Mouse (Mus musculus) kidney, adult 9 months (tissue): ENCODE results near the gene Mier1.

Source experiments
- DNase-seq: peaks from one replicate; pipeline ENCODE4 v3.0.0; 2022

The Mier1 gene

DNA sequence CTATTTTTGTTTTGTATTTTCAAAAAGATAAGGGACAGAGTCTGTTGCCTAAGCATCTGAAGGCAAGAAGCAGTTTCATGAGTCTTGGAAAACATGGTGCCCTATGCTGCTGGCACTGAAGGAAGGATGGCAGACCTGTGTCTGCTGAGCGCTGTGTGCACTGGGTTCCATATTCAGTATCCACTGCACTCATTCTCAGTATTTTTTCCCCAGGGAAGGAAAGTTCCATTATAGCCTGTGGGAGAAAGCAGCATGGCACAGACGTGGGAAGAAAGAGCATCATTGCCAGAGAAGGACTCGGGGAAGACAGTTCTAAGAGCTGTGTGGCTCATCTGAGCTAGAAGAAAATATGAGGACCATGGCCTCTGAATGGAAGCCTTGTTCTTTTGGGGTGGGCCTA, 57.1 kb downstream of the Mier1 start:
- no peak for DNase-seq

DNA sequence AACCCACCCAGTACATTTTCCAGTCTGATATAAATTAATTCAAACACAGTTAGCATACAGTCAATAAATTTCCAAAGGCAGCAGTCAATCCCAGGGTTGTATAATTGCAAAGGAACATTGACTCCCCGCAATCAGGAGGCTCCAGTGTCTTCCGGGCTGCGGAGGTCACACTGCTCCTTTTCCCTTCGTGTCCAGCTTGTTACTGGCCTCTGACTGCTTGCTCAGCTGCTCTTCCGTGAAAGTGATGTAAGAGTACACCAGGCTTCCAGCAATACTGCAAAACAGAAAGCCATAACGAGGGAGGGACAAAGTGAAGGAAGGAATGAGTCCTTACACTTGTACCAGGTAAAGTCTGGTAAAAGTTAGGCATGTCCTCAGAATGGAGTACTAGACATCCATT, 59.3 kb downstream of the Mier1 start:
- no peak for DNase-seq

DNA sequence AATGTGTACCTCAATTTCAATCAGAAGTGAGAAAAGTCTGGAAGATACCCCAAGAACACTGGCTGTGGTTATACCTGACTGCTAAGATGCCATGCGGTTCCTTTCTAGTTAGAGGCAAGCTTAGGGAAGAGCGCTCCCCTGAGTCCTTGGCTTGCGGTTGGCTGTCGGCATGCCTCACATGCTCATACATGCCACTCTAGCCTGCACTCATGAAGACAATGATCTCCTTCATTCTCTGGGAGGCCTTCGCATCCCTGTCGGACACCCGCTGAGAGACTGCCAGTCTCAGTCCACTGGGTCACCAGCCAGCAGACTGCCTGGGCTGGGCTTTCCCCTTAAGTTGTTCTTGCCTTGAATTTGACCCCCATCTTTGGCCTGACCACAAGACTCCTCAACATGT, 59.8 kb downstream of the Mier1 start:
- DNase-seq, result no peak

DNA sequence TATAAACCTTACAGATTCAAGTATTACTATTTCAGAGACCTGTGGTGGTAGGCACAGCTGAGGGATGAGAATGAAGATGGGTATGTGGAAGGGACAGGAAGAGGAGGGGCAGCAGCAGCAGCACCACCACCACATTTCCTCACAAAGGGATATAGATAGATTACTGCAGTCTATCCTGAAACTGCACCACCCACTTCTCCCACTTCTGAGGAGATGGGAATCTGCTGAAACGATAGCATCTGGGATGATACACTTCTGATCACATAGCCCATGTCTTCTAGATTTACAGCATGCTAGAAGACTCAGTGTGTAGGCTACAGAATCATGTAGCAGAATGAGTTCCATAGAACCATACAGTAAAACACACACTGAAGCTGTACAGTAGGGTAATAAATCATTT, 63.5 kb downstream of the Mier1 start:
- no peak for DNase-seq

DNA sequence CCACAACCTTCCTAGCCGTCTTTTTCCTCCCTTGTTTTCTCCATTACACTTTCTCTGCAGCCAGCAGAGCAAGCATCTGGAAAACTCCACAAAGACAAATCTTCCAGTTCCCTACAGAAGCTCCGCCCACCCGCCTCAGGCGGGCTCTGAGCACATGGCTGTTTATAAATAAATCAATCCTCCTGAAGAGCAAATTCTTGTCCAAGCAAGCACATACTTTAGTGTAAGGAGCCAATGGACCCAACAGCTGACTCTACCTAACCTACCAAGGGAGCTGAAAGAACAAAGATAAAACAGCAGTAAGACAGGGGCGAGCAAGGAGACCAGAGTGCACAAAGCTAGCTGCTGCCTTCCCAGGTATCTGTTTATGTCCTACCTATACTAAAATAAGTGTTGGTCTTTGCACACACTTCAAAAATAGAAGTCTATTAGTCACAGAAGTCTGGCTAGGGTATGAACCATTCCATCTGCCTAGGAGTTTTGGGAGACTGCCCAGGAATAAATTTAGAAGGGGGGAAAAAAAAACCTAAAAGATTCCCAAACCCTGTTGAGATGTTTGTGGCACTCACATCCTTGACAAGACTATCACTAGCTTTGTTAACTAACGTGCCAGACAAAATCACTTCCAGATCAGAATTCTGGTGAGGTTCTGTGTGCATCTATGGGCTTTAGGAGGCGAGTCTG, 64.6 kb downstream of the Mier1 start:
- DNase-seq, result peak; percentile 54

DNA sequence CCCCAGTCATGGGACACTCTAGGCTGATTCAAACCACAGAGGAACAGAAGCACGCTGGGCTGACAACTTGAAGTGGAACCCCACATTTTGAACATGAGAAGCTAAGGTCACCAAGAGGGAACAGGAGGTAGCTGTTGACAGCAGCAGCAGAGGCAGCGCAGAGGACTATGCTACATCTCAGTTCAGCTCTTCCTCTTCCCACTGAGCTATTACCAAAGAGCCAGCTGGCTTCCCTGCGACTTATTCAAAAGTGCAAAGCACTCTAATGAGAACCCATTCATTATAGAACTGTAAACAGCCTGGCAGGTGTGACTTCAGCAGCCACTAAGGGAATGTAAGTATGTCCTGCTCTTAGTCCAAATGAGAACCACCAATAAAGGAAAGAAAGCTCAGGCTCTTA, 65.4 kb downstream of the Mier1 start:
- DNase-seq, result no peak

DNA sequence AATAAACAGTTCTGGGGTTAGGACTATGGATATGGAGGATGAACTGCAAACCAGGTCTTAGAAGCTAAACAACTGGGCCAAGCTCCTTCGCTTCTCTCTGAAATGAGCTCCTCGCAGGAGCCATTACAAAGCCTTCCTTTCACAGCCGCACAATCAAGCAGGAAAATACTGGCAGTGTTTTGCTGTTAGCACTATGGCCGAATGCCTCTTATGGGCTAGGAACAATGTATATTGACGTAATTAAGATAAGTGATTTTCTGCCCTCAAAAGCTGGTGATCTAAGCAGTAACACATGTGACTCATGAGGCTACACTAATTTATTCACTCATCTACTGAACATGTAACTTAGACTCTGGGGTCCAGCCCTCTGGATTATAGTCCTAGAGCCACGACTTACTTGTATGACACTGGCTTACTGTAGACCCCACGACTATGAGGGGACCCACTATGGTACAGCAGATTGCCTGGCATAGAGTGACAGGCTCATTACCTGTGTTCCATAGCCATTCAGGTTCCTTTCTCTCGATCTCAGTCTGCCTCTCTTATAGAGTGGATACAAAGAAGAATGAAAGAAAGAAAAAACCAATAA, 66.2 kb downstream of the Mier1 start:
- DNase-seq, result no peak

DNA sequence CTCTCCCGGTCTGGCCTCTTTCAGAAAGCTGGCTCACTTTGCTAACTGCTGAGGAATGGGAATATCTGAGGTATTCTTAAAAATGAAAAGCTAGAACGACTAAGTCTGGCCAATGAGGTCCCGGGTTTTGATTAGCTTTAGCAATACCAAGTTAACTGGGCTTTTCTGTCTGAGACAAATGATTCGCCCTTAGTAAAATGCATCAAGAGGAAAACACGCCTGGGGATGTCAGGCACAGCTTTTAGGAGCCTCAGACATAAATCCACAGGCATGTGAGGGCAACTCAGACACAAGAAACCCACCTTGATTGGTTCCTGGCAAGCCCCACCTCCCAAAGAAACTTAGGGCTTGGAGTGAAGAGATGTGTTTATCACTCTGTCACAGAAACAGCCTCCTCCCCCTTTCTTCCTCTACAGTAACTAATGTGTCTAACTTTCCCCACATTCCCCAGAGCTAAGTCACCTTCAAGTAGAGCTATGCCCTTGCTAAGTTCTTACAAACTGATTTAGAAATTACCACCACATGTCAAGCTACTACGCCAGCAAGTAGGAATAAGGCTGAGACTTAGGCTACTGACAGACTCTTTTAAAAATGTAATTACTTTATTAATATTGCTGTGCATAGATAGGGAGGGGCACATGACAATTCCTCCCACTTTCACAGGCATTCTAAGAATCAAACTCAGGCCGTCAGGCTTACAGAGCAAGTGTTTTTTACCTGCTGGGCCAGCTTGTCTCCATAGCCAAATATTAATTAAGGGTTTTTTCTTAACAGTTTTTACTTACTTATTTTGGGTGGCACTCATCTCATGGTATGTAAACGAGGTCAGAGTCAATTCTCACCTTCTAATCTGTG, 74.8 kb downstream of the Mier1 start:
- DNase-seq, result peak; percentile 39

DNA sequence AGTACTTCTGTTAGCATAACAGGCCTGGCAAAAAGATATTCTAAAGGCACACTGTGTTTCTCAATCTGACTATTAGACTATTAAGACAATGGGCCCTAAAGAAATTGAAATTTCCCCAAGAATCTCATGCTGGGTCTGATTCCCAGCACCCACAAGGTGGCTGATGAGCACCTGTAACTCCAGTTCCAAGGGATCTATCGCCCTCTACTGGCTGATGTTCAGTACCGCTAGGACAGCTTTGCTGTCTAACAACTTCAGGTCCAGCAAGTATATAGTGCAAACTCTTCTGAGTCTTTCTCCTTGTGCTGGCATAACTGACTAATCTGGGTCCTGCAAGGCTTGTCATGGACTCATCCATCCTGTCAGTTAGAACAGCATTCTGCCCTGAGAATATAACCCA, 78.2 kb downstream of the Mier1 start:
- no peak for DNase-seq

DNA sequence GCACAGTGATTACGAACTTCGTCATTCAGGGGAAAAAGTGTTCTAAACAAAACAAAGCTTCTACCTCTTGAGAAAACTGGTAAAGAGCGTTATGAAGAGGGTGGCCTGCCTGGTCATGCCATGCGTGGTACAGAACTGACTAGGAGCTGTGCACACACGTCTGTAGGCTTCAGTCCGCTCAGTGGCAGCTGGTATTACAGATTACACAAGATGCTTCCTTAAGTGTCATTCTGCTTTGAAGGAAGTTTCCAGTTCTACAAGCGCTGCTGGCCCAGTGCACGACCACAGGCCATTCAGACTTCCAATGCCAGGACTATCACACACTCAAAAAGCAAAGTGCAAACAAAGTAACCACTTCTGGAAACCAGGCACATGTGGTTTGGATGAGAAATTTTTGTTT, 83.2 kb downstream of the Mier1 start:
- no peak for DNase-seq

DNA sequence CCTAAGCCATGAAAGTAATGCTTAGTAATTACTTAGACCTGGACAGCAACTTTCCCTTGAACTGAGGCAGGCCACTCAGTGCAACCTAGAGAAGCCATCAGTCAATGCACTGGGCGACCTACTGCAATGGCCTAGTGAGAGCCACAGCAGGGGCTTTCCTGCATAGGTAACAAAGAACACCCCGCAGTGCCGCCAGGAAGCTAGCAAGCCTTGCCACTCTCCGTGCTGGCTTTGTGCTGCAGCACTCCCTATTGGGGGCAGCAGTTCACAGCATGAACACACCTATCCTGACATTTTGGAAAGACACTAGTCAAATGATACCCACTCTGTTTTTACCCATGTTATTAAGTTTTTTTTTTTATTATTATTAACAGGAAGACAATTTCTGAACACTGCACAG, 84.9 kb downstream of the Mier1 start:
- DNase-seq, result no peak

DNA sequence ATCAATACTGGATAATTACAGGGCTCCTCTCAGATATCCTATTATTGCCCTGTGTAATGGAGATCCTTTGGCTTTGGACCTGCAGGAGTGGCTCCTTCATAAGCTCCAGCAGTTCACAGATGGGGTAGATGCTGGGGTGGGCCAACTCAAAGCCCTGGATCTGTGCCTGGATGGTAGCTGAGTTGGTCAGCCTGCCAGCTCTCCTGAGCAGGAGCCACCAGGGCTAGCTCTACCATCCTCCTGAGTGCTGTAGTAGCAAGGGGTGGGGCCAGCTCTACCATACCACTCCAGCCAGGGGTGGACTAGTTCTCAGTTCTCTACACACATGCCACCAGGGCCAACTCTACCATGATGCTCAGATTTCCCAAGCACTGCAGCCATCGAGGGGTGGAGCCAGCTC, 85.9 kb downstream of the Mier1 start:
- no peak for DNase-seq

DNA sequence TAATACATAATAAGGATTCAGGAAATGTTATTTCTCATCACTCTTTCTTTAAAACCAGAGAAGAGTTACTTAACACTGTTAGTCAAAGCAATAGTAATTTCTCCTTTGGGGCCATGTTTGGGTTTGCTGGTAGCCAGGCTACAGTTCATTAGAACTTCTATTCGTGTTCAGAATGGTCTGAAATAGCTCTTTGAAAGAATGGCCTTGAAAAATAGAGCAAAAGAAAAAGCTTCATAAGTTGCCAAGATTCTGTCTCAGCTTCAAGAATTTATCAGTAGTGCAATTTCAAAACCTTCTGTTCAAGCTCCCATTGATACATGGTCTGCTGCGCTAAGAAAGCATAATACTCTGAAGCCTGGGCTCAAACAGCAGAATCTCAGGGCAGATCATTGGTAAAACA, 89.5 kb downstream of the Mier1 start:
- DNase-seq, result no peak

DNA sequence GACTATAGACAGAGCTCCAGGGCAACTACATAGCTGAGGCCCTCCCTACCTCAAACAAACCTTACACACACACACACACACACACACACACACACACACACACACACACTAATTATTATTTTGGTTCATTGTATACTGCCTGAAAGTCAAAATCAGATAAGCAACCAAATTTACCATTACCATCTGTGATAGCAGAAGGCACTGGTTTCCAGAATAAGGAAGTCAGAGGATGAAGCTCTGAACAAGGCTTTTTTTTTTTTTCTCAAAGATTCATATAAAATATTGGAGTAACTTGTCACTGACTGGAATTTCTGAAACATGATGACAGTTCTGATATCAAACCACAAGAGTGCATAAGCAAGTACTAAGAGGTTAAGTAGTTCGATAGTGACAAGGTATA, 94.4 kb downstream of the Mier1 start:
- DNase-seq, result no peak

DNA sequence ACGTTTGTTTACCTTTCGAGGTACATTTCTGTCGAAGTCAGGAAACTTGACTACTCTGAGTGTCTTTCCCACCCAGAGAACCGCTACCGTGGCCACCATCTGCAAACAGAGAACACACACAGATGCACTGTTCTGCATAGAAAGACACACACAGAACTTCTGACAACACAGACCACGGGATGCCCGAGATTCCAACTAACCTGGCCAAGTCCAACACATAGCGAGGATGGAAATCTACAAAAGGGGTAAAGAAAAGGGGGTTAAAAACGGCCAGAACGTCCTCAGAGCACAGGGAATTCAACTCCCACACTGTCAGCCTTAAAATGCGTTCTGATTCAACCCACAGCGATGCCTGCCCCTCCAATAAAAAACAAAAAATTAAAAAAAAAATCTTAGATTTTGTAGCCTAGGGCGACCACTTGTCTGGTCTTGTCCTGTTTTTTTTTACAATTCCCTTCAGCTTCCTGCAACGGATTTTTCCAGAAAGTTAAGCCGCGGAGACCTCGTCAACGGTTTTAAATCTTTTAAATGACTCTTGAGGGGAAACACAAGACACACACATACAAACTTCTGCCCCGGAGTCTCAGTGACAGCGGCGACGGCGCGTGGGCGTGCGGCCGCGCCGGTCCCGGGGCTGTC, 99.8 kb downstream of the Mier1 start:
- peak; percentile 17 for DNase-seq

DNA sequence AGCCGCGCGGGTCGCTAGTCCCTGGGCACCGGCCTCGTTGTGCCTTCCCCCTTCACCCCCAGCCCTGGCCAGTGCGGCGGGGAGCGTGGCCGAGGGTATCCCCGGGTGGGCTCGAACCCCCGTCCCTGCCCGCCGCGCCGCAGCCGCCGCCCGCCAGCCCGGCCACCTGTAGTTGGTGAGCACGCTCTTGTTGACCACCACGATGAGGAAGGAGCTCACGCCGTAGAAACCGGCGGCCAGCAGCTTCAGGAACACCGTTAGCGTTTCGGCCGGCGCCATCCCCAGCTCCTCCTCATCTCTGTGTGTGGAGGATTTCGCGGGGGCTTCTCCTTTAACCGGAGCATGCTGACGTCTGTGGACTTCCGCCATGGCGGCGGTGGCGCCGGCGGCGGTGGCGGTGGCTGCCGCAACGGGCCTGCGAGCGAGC, 100.3 kb downstream of the Mier1 start:
- peak; percentile 65 for DNase-seq
